Mouse (Mus musculus) limb, embryonic 15.5 days (tissue): ENCODE data around the gene Zfp994. TPM values are rescaled to one million over a fixed set of nuclear protein-coding genes. Genes with fewer than 3 reads are reported as not detected.
"Not testable (repeated sequence)": the region's sequence is repeated elsewhere in the genome, so short reads cannot be mapped to it uniquely, and the experiment has no call there.

Experiments used
- ATAC-seq: fragments of 200-750 bp; cut with Nextera tagmentation; 2 replicates; pipeline ENCODE4 v1.8.0; 2017; ENCODE audit warnings: low read depth, moderate TSS enrichment; ENCODE audit not compliant: insufficient number of reproducible peaks, low FRiP score, low TSS enrichment
- H3K27ac ChIP-seq: fragments of 300-500 bp; sonication (generic); 2 replicates; pipeline ENCODE4 v1.5.1; 2015; ENCODE audit warnings: moderate library complexity, mild to moderate bottlenecking, inconsistent platforms
- H3K27me3 ChIP-seq: fragments of 300-500 bp; sonication (generic); 2 replicates; pipeline ENCODE4 v1.6.1; 2015; ENCODE audit warnings: inconsistent platforms
- H3K36me3 ChIP-seq: fragments of 300-500 bp; sonication (generic); 2 replicates; pipeline ENCODE4 v1.6.1; 2015; ENCODE audit warnings: inconsistent platforms
- H3K4me1 ChIP-seq: fragments of 300-500 bp; sonication (generic); 2 replicates; pipeline ENCODE4 v1.6.1; 2015; ENCODE audit warnings: inconsistent platforms
- H3K4me2 ChIP-seq: fragments of 300-500 bp; sonication (generic); 2 replicates; pipeline ENCODE4 v1.6.1; 2015; ENCODE audit warnings: mild to moderate bottlenecking, inconsistent platforms
- H3K4me3 ChIP-seq: fragments of 300-500 bp; sonication (generic); 2 replicates; pipeline ENCODE4 v1.5.1; 2015; ENCODE audit warnings: mild to moderate bottlenecking, inconsistent platforms
- H3K9ac ChIP-seq: fragments of 300-500 bp; sonication (generic); 2 replicates; pipeline ENCODE4 v1.6.1; 2015; ENCODE audit warnings: inconsistent platforms
- H3K9me3 ChIP-seq: fragments of 300-500 bp; sonication (generic); 2 replicates; pipeline ENCODE4 v1.6.1; 2016; ENCODE audit warnings: inconsistent platforms
- WGBS: fragments of 180-500 bp; shearing (Covaris S2); methylation state at CpG from one replicate; pipeline ENCODE4 v1.1.7; 2015; 5-methylcytosine and 5-hydroxymethylcytosine counted together
- polyA plus RNA-seq: library from polyadenylated mRNA; unstranded; fragments of >200 nt; fragmentation: Nextera tagmentation; extraction: Ambion mirVana; gene quantifications from 2 replicates; pipeline ENCODE4 v1.2.1, GENCODE M21; 2015

Gene Zfp994
- polyA plus RNA-seq: 2.5 and 2.6 TPM in 2 replicates

- Histone ChIP-seq H3K4me3 (peak within 1 kb of the TSS; percentile 60), H3K4me2 (peak within 1 kb of the TSS; percentile 50), H3K9ac (peak within 1 kb of the TSS; percentile 47; the same call in 1 of the 2 replicates), H3K27ac (peak within 1 kb of the TSS; percentile 77)
- ATAC-seq: peak; percentile 94
- H3K27me3 ChIP-seq, H3K36me3 ChIP-seq, H3K9me3 ChIP-seq, H3K4me1 ChIP-seq: not testable (repeated sequence)
- WGBS: under 1% methylated on average over 23 of the region's 23 CpGs
These were observed at the start of gene Zfp994 for GRCm38 (mm10) chr17:22225422-22226012. Zfp994 (minus strand) TSS chr17:22225616.

- H3K27me3 ChIP-seq, H3K9ac ChIP-seq, H3K4me1 ChIP-seq, H3K27ac ChIP-seq, H3K36me3 ChIP-seq, ATAC-seq, H3K4me2 ChIP-seq, H3K9me3 ChIP-seq, H3K4me3 ChIP-seq: not testable (repeated sequence)
- 62% methylated on average over 19 of the region's 19 CpGs for WGBS
These were observed 5.3 kb upstream of the Zfp994 start for GRCm38 (mm10) chr17:22230701-22231100.

- Histone ChIP-seq H3K4me2 (peak overlapping the region; percentile 46), H3K4me3 (peak overlapping the region; percentile 60)
- not testable (repeated sequence) for H3K36me3 ChIP-seq, H3K4me1 ChIP-seq, H3K9me3 ChIP-seq, H3K27ac ChIP-seq, H3K9ac ChIP-seq, H3K27me3 ChIP-seq
- 3% methylated on average over 3 of the region's 3 CpGs for WGBS
- ATAC-seq: 0 out of 2 replicates have a peak, but pooled peaks have one; percentile 55
These were observed 401 bp downstream of the Zfp994 start for GRCm38 (mm10) chr17:22225015-22225414.

- WGBS: under 1% methylated on average over 16 of the region's 16 CpGs
- not testable (repeated sequence) for H3K36me3 ChIP-seq, H3K27me3 ChIP-seq, H3K9me3 ChIP-seq, H3K4me1 ChIP-seq
- Histone ChIP-seq H3K9ac (peak within 1 kb of the TSS; percentile 54), H3K4me2 (peak within 1 kb of the TSS; percentile 51), H3K4me3 (peak within 1 kb of the TSS; percentile 54), H3K27ac (peak within 1 kb of the TSS; percentile 69)
- ATAC-seq: peak; percentile 63; the same call in 1 of the 2 replicates
These were observed 59.6 kb downstream of the Zfp994 start, which contains the start of gene Zfp947 for GRCm38 (mm10) chr17:22165722-22166294. Zfp947 (minus strand) TSS chr17:22166190.

GRCm38 (mm10) chr17:22165304-22165703, 60.1 kb downstream of the Zfp994 start:
- peak overlapping the region; percentile 51 for H3K4me2 ChIP-seq
- not testable (repeated sequence) for ATAC-seq, H3K4me1 ChIP-seq, H3K9me3 ChIP-seq, H3K27me3 ChIP-seq, H3K27ac ChIP-seq, H3K36me3 ChIP-seq
- H3K9ac ChIP-seq: peak overlapping the region; percentile 54; the same call in 1 of the 2 replicates
- peak overlapping the region; percentile 54 for H3K4me3 ChIP-seq
- 9% methylated on average over 3 of the region's 3 CpGs for WGBS

- H3K4me1 ChIP-seq: not testable (repeated sequence)
- WGBS: 43% methylated on average over 4 of the region's 4 CpGs
These were observed 71.5 kb downstream of the Zfp994 start for GRCm38 (mm10) chr17:22153951-22154350.

More at GRCm38 (mm10) chr17:22153951-22154350, 71.5 kb downstream of the Zfp994 start:
- H3K4me3 ChIP-seq, H3K9ac ChIP-seq, H3K27ac ChIP-seq, H3K36me3 ChIP-seq, H3K27me3 ChIP-seq, H3K9me3 ChIP-seq, ATAC-seq, H3K4me2 ChIP-seq: not testable (repeated sequence)

Other genes with a start within 250 kb of the Zfp994 start
- gene Zfp947, start 59.4 kb downstream of the Zfp994 start, polyA plus RNA-seq: 2.1 and 2.3 TPM in 2 replicates
- gene CT030661.1, start 89.2 kb upstream of the Zfp994 start, polyA plus RNA-seq: 9.8 and 11.6 TPM in 2 replicates
- 13.2 and 13.5 TPM in 2 replicates for gene Zfp944, start 135.8 kb upstream of the Zfp994 start, polyA plus RNA-seq
- 9.1 and 9.9 TPM in 2 replicates for gene Zfp758, start 135.8 kb upstream of the Zfp994 start, polyA plus RNA-seq
- gene Zfp946, start 198.6 kb upstream of the Zfp994 start, polyA plus RNA-seq: 12.8 and 13.8 TPM in 2 replicates